Mouse (Mus musculus) kidney, adult 2 months (tissue): Measurements from ENCODE around the gene Ptges. TPM values are rescaled to one million over a fixed set of nuclear protein-coding genes. Genes with fewer than 3 reads are reported as not detected.

Experiments
- DNase-seq: peaks from one replicate; pipeline ENCODE4 v3.0.0; 2021
- H3K27ac ChIP-seq: fragments of 200-500 bp; 2 replicates; pipeline ENCODE4 v1.5.1; 2012; ENCODE audit warnings: low read depth, low read length, control low read depth, inconsistent platforms; ENCODE audit not compliant: insufficient read depth
- H3K27me3 ChIP-seq: fragments of 200-500 bp; replicated peaks from 2 replicates; pipeline ENCODE4 v1.6.1; 2012; ENCODE audit warnings: mild to moderate bottlenecking, moderate library complexity, low read length, inconsistent platforms; ENCODE audit not compliant: control insufficient read depth, insufficient read depth
- H3K36me3 ChIP-seq: fragments of 200-500 bp; 2 replicates; pipeline ENCODE4 v1.6.1; 2012; ENCODE audit warnings: mild to moderate bottlenecking, moderate library complexity, low read length, inconsistent platforms; ENCODE audit not compliant: control insufficient read depth, insufficient read depth
- H3K4me1 ChIP-seq: fragments of 200-500 bp; 2 replicates; pipeline ENCODE4 v1.6.1; 2011; ENCODE audit warnings: low read length; ENCODE audit not compliant: control insufficient read depth, insufficient read depth
- H3K4me3 ChIP-seq: fragments of 200-500 bp; 2 replicates; pipeline ENCODE4 v1.5.1; 2011; ENCODE audit warnings: mild to moderate bottlenecking, low read depth, low read length, control low read depth; ENCODE audit not compliant: insufficient read depth
- CTCF ChIP-seq: fragments of 200-500 bp; conservative IDR thresholded peaks from 2 replicates; pipeline ENCODE4 v1.5.1; 2011; ENCODE audit warnings: low read depth, mild to moderate bottlenecking, control low read depth, low read length, moderate library complexity, mixed read lengths; ENCODE audit not compliant: insufficient read depth, insufficient read length
- POLR2A ChIP-seq: fragments of 200-500 bp; IDR thresholded peaks from one replicate; pipeline ENCODE4 v1.6.1; 2011; ENCODE audit warnings: low read depth, low read length, control low read depth
- WGBS: fragments of 180-500 bp; shearing (Covaris S2); methylation state at CpG from one replicate; pipeline ENCODE4 v1.1.7; 2018; 5-methylcytosine and 5-hydroxymethylcytosine counted together
- polyA plus RNA-seq: library from polyadenylated mRNA; depleted of rRNA; stranded (reverse); fragments of >200 nt; gene quantifications from 2 replicates; pipeline ENCODE4 v1.2.3, GENCODE M21; 2012

The Ptges gene
- polyA plus RNA-seq, 1 experiment, result 36.3 TPM

- H3K27me3 ChIP-seq, result no peaks in the 10 kb centered on the region
- no peak for DNase-seq
- peak overlapping the region; percentile 5; the same call in 1 of the 2 replicates for H3K4me3 ChIP-seq
- 23% methylated on average over 12 of the region's 12 CpGs for WGBS
- H3K36me3 ChIP-seq, result no peaks in the 10 kb centered on the region
- peaks cover 8% of the 10 kb centered on the region; the same call in 1 of the 2 replicates for H3K4me1 ChIP-seq
- no peak overlapping the region for H3K27ac ChIP-seq
- TF ChIP-seq CTCF, result no peak
- TF ChIP-seq POLR2A, result no peak
Observed at GRCm38 (mm10) chr2:30928893-30929482, 675 bp downstream of the Ptges start.

GRCm38 (mm10) chr2:30927844-30928628 lies 1.6 kb downstream of the Ptges start:
- Histone ChIP-seq H3K27ac (no peak overlapping the region), H3K4me3 (no peak overlapping the region), H3K4me1 (peaks cover 8% of the 10 kb centered on the region; the same call in 1 of the 2 replicates), H3K36me3 (no peaks in the 10 kb centered on the region), H3K27me3 (no peaks in the 10 kb centered on the region)
- DNase-seq, result peak; percentile 81
- TF ChIP-seq POLR2A (no peak), CTCF (peak; percentile 89)
- WGBS, result 27% methylated on average over 14 of the region's 14 CpGs

- Histone ChIP-seq H3K4me3 (no peak overlapping the region), H3K27ac (no peak overlapping the region), H3K27me3 (no peaks in the 10 kb centered on the region), H3K4me1 (peaks cover 8% of the 10 kb centered on the region; the same call in 1 of the 2 replicates), H3K36me3 (no peaks in the 10 kb centered on the region)
- TF ChIP-seq POLR2A, result no peak
- TF ChIP-seq CTCF, result no peak
- WGBS, result 65% methylated on average over 9 of the region's 9 CpGs
- DNase-seq, result no peak
Observed at GRCm38 (mm10) chr2:30927151-30927781, 2.4 kb downstream of the Ptges start.

GRCm38 (mm10) chr2:30926381-30926780 lies 3.3 kb downstream of the Ptges start:
- 72% methylated on average over 4 of the region's 4 CpGs for WGBS
- no peak for TF ChIP-seq POLR2A
- TF ChIP-seq CTCF, result no peak
- Histone ChIP-seq H3K27ac (no peak overlapping the region), H3K27me3 (no peaks in the 10 kb centered on the region), H3K36me3 (no peaks in the 10 kb centered on the region), H3K4me1 (peaks cover 8% of the 10 kb centered on the region; the same call in 1 of the 2 replicates), H3K4me3 (no peak overlapping the region)
- no peak for DNase-seq

- H3K4me3 ChIP-seq, result no peak overlapping the region
Observed at GRCm38 (mm10) chr2:30925181-30925580, 4.5 kb downstream of the Ptges start.

GRCm38 (mm10) chr2:30923099-30923498 lies 6.6 kb downstream of the Ptges start:
- WGBS, result 69% methylated on average over 3 of the region's 3 CpGs
- TF ChIP-seq CTCF (no peak), POLR2A (no peak)
- Histone ChIP-seq H3K36me3 (no peaks in the 10 kb centered on the region), H3K27ac (no peak overlapping the region), H3K4me1 (no peaks in the 10 kb centered on the region), H3K27me3 (no peaks in the 10 kb centered on the region), H3K4me3 (no peak overlapping the region)
- DNase-seq, result no peak

More at GRCm38 (mm10) chr2:30925181-30925580, 4.5 kb downstream of the Ptges start:
- peaks cover 8% of the 10 kb centered on the region; the same call in 1 of the 2 replicates for H3K4me1 ChIP-seq
- no peak for TF ChIP-seq POLR2A
- no peak for TF ChIP-seq CTCF
- no peaks in the 10 kb centered on the region for H3K27me3 ChIP-seq
- H3K27ac ChIP-seq, result no peak overlapping the region
- no peaks in the 10 kb centered on the region for H3K36me3 ChIP-seq
- 82% methylated on average over 4 of the region's 4 CpGs for WGBS
- DNase-seq, result no peak

GRCm38 (mm10) chr2:30920216-30920615 lies 9.4 kb downstream of the Ptges start:
- H3K4me3 ChIP-seq, result no peak overlapping the region
- no peaks in the 10 kb centered on the region for H3K36me3 ChIP-seq
- WGBS, result 45% methylated on average over 7 of the region's 7 CpGs
- H3K27ac ChIP-seq, result no peak overlapping the region
- TF ChIP-seq CTCF (no peak), POLR2A (no peak)
- DNase-seq, result no peak
- no peaks in the 10 kb centered on the region for H3K4me1 ChIP-seq
- H3K27me3 ChIP-seq, result no peaks in the 10 kb centered on the region
